Mouse (Mus musculus) C2C12 (cell line): ENCODE results near the gene Gm17581. TPM values are rescaled to one million over a fixed set of nuclear protein-coding genes. Genes with fewer than 3 reads are reported as not detected.

Experiments used
- H3K27me3 ChIP-seq: one replicate; pipeline ENCODE4 v1.6.1; 2011; ENCODE audit not compliant: control insufficient read depth, insufficient read depth, insufficient read length
- H3K36me3 ChIP-seq: one replicate; pipeline ENCODE4 v1.6.1; 2011; ENCODE audit not compliant: control insufficient read depth, insufficient read depth
- H3K4me3 ChIP-seq: one replicate; pipeline ENCODE4 v1.5.1; 2011; ENCODE audit warnings: mild to moderate bottlenecking, control low read depth; ENCODE audit not compliant: poor library complexity, insufficient read depth, severe bottlenecking
- H3K79me2 ChIP-seq: one replicate; pipeline ENCODE4 v1.6.1; 2011; ENCODE audit not compliant: control insufficient read depth, insufficient read depth
- H3K79me3 ChIP-seq: one replicate; pipeline ENCODE4 v1.6.1; 2011; ENCODE audit warnings: low read depth, control low read depth
- H3ac ChIP-seq: one replicate; pipeline ENCODE3; 2011; ENCODE audit warnings: low read depth; ENCODE audit not compliant: control insufficient read depth, insufficient read length
- CEBPB ChIP-seq: IDR thresholded peaks from one replicate; pipeline ENCODE4 v1.6.1; 2011; ENCODE audit warnings: low read depth, mild to moderate bottlenecking, control low read depth, moderate library complexity
- CTCF ChIP-seq: IDR thresholded peaks from one replicate; pipeline ENCODE4 v1.5.1; 2011; ENCODE audit not compliant: control insufficient read depth, insufficient read depth, insufficient read length
- FOSL1 ChIP-seq: IDR thresholded peaks from one replicate; pipeline ENCODE4 v1.8.0; 2011; ENCODE audit warnings: mild to moderate bottlenecking, low read length; ENCODE audit not compliant: poor library complexity, insufficient read depth, severe bottlenecking
- MAX ChIP-seq: IDR thresholded peaks from one replicate; pipeline ENCODE4 v1.6.1; 2011; ENCODE audit warnings: mild to moderate bottlenecking, control low read depth
- MYOD1 ChIP-seq: IDR thresholded peaks from one replicate; pipeline ENCODE4 v1.6.1; 2011; ENCODE audit warnings: low read depth; ENCODE audit not compliant: control insufficient read depth, insufficient read length
- MYOG ChIP-seq: IDR thresholded peaks from one replicate; pipeline ENCODE4 v1.6.1; 2011; ENCODE audit not compliant: control insufficient read depth, insufficient read length; ENCODE audit errors: extremely low read depth
- USF1 ChIP-seq: IDR thresholded peaks from one replicate; pipeline ENCODE4 v1.6.1; 2011; ENCODE audit warnings: low read depth, mild to moderate bottlenecking, control low read depth, moderate library complexity
- polyA plus RNA-seq: library from polyadenylated mRNA; unstranded; fragments of >200 nt; fragmentation: generic; extraction: Trizol; gene quantifications from one replicate; pipeline ENCODE4 v1.2.1, GENCODE M21; 2012; ENCODE audit warnings: missing spikeins

Gene Gm17581
- polyA plus RNA-seq, 1 experiment = not detected

- TF ChIP-seq FOSL1 = no peak
- TF ChIP-seq CTCF = no peak
- no peak for TF ChIP-seq USF1
- no peak for TF ChIP-seq MYOG
- Histone ChIP-seq H3K4me3 (peak overlapping the region; percentile 93), H3K36me3 (peaks cover 12% of the 10 kb centered on the region), H3ac (peak overlapping the region; percentile 81), H3K79me3 (peaks cover 48% of the 10 kb centered on the region), H3K79me2 (peaks cover 58% of the 10 kb centered on the region), H3K27me3 (no peaks in the 10 kb centered on the region)
Measured at GRCm38 (mm10) chr2:155691336-155691722, 44.3 kb downstream of the Gm17581 start.

GRCm38 (mm10) chr2:155689211-155689610 lies 46.5 kb downstream of the Gm17581 start:
- H3K79me2 ChIP-seq = peaks cover 78% of the 10 kb centered on the region
- H3K27me3 ChIP-seq = no peaks in the 10 kb centered on the region
- H3K4me3 ChIP-seq = no peak overlapping the region
- no peak overlapping the region for H3ac ChIP-seq
- TF ChIP-seq MYOD1 = no peak
- TF ChIP-seq USF1 = no peak
- TF ChIP-seq MYOG = no peak
- no peak for TF ChIP-seq CTCF
- no peak for TF ChIP-seq CEBPB
- no peak for TF ChIP-seq FOSL1
- peaks cover 67% of the 10 kb centered on the region for H3K79me3 ChIP-seq
- H3K36me3 ChIP-seq = peaks cover 19% of the 10 kb centered on the region

- no peak overlapping the region for H3K4me3 ChIP-seq
- H3K79me2 ChIP-seq = peaks cover 92% of the 10 kb centered on the region
- peaks cover 81% of the 10 kb centered on the region for H3K79me3 ChIP-seq
- H3ac ChIP-seq = no peak overlapping the region
- H3K36me3 ChIP-seq = peaks cover 21% of the 10 kb centered on the region
- no peak for TF ChIP-seq MYOG
- TF ChIP-seq CEBPB = no peak
- H3K27me3 ChIP-seq = no peaks in the 10 kb centered on the region
Measured at GRCm38 (mm10) chr2:155687746-155688145, 47.9 kb downstream of the Gm17581 start.

DNA sequence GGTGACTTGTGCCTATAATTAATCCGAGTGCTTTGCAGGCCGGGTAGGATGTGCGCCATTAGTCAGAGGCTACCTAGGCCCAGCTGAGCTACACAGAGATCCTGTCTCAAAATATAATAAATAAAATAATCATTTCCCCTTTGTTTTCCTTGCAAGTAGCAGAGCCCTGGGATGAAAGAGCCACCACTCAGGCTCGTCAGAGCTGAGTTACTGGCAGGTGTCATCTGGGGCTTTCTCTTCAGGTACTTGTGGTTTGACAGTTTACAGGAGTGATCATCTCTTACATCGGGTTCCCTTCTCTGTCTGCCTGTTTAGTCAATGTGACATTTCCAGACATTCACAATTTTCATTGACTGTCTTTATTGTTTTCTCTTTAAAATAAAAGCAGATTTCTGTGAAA lies 49.1 kb downstream of the Gm17581 start:
- Histone ChIP-seq H3K4me3 (no peak overlapping the region), H3K79me3 (peaks cover 88% of the 10 kb centered on the region), H3ac (no peak overlapping the region), H3K27me3 (no peaks in the 10 kb centered on the region), H3K36me3 (peaks cover 21% of the 10 kb centered on the region), H3K79me2 (peaks cover 99% of the 10 kb centered on the region)
- no peak for TF ChIP-seq CEBPB
- no peak for TF ChIP-seq MYOG
- TF ChIP-seq FOSL1 = no peak
- no peak for TF ChIP-seq MAX
- TF ChIP-seq MYOD1 = no peak
- TF ChIP-seq USF1 = no peak
- TF ChIP-seq CTCF = no peak

Other genes starting within 250 kb of the Gm17581 start
- gene Acss2, start 217.9 kb downstream of the Gm17581 start, polyA plus RNA-seq = 3.1 TPM
- gene Ggt7, start 217.6 kb downstream of the Gm17581 start, polyA plus RNA-seq = 2.6 TPM
- 39.4 TPM for gene Gss, start 143.1 kb downstream of the Gm17581 start, polyA plus RNA-seq
- 0.09 TPM for gene Myh7b, start 124.7 kb downstream of the Gm17581 start, polyA plus RNA-seq
- 70.5 TPM for gene Trpc4ap, start 43.5 kb downstream of the Gm17581 start, polyA plus RNA-seq
- 19.0 TPM for gene Edem2, start 6.4 kb downstream of the Gm17581 start, polyA plus RNA-seq
- gene Procr, start 15.3 kb upstream of the Gm17581 start, polyA plus RNA-seq = 4.4 TPM
- 0.04 TPM for gene Mmp24, start 39.5 kb upstream of the Gm17581 start, polyA plus RNA-seq
- gene BC029722, start 83.6 kb upstream of the Gm17581 start, polyA plus RNA-seq = 32.9 TPM
- 340 TPM for gene Eif6, start 91.1 kb upstream of the Gm17581 start, polyA plus RNA-seq
- 0.02 TPM for gene Fam83c, start 99.0 kb upstream of the Gm17581 start, polyA plus RNA-seq
- gene Uqcc1, start 194.4 kb upstream of the Gm17581 start, polyA plus RNA-seq = 47.6 TPM
- not detected for gene Gm15557, start 204.9 kb upstream of the Gm17581 start, polyA plus RNA-seq
- gene Gdf5, start 209.5 kb upstream of the Gm17581 start, polyA plus RNA-seq = not detected
- gene Cep250, start 220.6 kb upstream of the Gm17581 start, polyA plus RNA-seq = 24.1 TPM